Mouse (Mus musculus) frontal cortex, adult 2 months (tissue): ENCODE measurements around the gene Retnla. TPM values are rescaled to one million over a fixed set of nuclear protein-coding genes. Genes with fewer than 3 reads are reported as not detected.

ENCODE experiments used
- DNase-seq, 2 experiments: peaks; one replicate each; pipeline ENCODE4 v3.0.0; 2022; ENCODE audit warnings: low spot score in 1 of 2; ENCODE audit errors: extremely low spot score in 1 of 2
- polyA plus RNA-seq: library from polyadenylated mRNA; depleted of rRNA; stranded (reverse); fragments of >200 nt; gene quantifications from 2 replicates; pipeline ENCODE4 v1.2.3, GENCODE M21; 2012; rRNA removed

Gene Retnla
- polyA plus RNA-seq, 1 experiment, result not detected

- no peak for DNase-seq
Observed at GRCm38 (mm10) chr16:48890733-48891132, 48.4 kb downstream of the Retnla start.

Other genes with a start within 250 kb of the Retnla start
- 0.84 and 1.8 TPM in 2 replicates for gene Trat1, start 70.5 kb upstream of the Retnla start, polyA plus RNA-seq
- gene Retnlb, start 25.7 kb upstream of the Retnla start, polyA plus RNA-seq, result not detected in 2 replicates
- 0.29 and 0.78 TPM in 2 replicates for gene Retnlg, start 30.1 kb downstream of the Retnla start, polyA plus RNA-seq
- gene Dzip3, start 151.6 kb downstream of the Retnla start, polyA plus RNA-seq, result 64.1 and 74.6 TPM in 2 replicates
- 2.5 and 2.7 TPM in 2 replicates for gene Cip2a, start 151.6 kb downstream of the Retnla start, polyA plus RNA-seq
- 0.50 and 0.54 TPM in 2 replicates for gene Myh15, start 214.9 kb downstream of the Retnla start, polyA plus RNA-seq